Mouse (Mus musculus) right cerebral cortex, adult 18-20 months (tissue): ENCODE results near the gene 4930452B06Rik.
"Not testable (repeated sequence)": the region's sequence is repeated elsewhere in the genome, so short reads cannot be mapped to it uniquely, and the experiment has no call there.

Source experiments
- DNase-seq: peaks from one replicate; pipeline ENCODE4 v3.0.0; 2022; ENCODE audit warnings: mixed read lengths

The 4930452B06Rik gene

DNA sequence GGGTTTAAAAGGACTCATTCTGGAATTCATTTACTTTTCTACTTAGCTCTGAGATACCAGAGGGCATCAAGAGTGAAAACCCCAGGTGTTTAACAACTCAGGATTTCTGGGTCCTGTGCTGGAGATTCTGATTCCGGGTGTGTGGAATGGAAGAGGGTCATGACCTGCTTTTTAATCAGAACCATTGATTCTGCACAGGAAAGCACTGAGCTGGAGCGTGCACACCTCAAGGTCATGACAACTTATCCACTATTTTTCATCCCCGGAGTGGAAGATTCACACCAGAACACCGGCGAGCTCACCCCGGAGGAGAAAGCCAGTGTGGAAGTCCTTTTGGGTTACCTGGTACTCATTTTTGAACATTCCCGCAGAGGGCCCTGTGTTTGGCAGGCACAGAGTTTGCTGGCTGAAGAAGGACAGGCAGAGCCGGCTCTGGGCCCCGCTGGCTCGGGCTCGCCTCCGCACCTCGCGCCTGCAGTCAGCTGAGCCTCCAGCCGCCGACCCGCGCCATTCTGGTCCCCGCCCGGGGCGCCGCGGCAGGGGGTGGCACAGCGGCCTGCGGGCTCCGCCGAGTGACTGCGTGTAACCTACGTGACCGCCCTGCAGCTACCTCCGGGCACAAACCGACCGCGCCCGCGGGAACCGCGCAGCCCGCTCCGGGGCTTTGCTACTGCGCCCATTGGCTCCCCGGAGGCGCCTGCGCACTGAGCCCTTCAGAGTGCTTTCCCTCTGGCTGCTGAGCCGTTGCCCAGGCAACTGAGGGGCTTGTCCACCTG is at the start of gene 4930452B06Rik:
4930452B06Rik (minus strand) TSS at position 605 of the 776 bp plus-strand sequence.
- peak; percentile 88 for DNase-seq

DNA sequence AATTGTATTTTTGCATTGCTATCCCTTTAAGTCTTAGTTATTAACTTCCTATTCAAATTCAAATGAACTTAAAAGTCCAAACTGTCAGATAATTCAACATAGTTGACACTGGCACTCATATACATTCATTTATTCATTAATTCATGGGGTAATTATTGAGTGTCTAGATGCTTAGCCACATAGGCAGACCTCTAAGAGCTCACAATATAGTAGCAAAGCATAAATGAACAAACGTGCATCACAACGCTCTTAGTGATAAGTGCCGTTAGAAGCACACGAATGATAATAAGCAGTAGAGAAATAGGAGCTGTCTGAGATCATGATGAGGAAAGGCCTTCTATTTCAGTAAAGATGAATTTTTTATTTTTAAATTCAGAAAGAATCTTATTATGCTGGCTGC is 46.6 kb upstream of the 4930452B06Rik start:
- no peak for DNase-seq

DNA sequence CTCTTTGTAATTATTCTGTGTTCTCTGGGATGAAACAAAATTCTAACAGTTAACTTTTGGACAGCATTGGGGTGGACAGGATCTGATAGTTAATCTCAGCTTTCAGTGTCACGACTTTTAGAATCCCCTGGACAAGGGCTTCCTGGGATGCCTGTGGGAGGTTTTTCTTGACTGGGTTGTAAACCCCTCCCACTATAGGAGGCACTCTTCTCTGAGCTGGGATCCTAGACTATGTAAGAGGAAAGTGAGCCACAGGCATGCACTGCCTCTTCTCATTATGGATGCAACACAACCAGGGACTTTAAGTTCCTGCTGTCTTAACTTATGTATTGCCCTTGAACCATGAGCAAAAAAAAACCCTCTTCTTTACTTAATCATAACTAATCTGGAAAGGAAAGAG is 23.4 kb upstream of the 4930452B06Rik start:
- no peak for DNase-seq

DNA sequence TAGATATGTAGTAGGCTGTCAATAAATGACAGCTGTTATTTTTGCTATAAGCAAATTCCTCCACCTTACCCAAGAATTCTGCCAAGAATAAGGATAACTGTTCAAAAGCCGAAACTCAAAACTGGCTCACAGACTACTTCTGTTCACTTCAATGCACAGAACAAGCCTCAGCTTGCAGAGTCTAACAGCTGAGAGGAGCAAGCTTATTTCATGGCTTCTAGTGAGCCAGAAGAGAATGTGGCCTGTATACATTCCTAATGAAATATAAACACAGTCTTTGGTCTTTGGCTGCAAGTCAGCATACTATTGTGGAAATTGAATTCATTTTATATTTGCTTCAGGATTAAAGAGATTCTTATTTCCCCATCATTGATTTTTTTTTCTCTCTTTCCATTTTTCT is 22.4 kb upstream of the 4930452B06Rik start:
- DNase-seq: no peak

DNA sequence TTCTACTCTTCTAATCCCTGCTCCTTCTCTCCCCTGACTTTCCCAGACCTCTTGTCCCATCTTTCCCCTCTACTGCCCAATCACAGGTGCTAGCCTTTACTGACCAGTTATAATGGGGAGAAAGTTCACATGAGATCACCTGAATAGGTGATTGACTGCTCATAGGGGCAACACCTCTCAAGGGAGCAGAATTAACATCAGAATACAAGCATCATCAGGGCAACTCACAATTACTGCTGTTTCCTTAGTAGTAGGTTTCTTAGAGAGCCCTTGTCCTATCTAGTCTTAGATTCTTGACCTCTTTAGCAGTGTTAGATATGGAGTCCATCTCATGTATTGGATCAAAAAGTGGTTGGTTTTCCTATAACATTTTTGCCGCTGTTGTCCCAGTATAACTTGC is 20.1 kb upstream of the 4930452B06Rik start:
- DNase-seq: no peak

DNA sequence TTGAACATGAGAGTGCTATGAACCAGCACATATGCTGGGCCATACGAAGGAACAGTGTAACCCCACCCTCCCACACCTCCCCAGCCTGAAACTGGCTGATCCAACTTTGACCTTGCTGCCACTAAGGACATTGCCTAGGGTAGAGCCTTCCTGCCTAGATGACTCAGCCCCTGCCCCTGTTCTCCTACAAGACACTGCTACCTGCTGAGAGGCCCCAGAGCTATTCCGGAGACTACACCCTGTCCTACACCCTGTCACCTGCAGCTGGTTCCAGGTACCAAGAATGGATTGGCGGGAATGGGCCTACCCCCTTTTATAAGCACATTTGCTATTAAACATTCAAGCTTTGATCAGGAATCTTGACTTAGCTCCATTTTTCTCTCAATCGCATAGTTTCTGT is 13.9 kb upstream of the 4930452B06Rik start:
- DNase-seq: no peak

DNA sequence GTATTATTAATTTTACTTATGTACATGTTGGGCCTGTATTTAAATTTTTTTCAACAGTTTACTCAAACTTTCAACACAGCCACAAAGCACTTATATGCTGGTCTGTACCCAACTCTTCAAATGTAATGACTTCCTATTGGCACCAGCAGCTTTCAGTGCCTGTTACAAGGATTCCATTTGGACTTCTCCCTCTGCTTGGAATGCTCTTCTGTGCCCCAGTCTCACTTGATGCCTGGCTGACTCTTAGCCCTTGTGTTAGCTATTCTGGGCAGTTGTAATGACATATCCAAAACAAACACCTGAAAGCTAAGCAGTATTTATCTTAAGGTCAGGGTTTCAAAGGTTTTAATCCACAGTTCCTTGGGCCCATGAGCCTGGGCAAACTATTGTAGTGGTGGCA is 5.7 kb downstream of the 4930452B06Rik start:
- DNase-seq: no peak

DNA sequence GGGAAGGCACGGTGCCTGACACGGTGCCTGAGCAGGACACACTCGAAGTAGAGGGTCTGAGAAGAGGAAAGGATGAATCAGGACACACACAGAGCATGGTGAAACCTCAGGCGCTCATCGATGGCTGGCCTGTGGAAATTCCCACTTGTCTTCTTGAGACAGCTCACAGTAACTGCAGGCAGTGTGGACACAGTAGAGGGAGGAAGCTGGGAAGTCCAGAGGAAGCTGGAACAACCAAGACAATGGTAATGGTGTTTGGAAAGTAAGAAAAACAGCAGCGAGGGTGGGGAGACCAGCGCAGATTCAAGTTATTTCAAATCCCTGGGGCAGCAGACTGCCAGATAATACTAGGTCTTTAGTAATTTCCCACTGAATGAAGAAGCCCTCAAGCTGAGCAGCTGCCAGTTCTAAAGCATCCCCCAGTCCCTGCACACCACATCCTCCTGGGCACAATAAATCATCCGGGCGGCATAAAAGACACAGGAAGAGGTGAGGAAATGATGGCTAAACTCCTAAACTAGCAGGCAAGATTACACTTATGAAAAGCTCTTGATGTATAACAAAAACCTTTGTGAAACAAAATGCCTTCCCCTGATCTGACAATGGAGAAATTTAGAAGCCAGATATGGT is 24.3 kb downstream of the 4930452B06Rik start:
- no peak for DNase-seq

DNA sequence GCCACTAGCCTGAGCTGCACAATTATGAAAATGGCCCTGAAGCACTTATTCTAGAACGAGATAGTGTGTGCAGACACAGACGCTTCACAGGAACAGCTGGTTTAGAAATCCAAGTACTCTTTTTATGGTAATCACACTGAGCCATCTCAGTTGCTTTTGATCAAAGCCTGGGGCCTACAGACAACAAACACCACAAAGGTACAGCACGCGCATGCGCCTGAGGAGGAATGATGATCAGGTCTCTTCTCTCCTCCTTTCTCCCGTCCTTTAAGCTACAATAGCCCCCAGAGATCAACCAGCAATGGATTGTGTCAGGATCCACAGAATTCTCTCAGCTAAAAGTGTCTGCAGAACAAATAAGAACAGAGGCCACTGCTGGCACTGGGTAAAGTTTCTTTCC is 33.8 kb downstream of the 4930452B06Rik start:
- no peak for DNase-seq

DNA sequence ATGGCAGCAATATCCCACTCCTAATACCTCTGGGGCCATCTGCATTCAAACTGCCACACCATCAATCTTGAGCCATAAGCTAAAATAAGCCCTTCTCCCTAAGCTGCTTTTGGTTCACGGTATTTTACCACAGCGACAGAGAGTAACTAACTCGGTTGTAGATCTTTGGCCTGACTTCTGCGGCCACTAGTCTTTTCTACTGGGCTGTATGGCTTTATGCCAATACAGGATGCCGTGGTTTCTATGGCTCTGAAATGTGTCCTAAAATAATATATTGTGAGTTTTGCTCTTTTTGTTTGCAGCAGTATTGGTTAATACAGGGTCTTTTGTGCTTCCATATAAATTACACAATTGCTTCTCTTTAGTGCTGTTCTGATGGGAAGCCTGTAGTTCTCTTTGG is 37.6 kb downstream of the 4930452B06Rik start:
- no peak for DNase-seq

DNA sequence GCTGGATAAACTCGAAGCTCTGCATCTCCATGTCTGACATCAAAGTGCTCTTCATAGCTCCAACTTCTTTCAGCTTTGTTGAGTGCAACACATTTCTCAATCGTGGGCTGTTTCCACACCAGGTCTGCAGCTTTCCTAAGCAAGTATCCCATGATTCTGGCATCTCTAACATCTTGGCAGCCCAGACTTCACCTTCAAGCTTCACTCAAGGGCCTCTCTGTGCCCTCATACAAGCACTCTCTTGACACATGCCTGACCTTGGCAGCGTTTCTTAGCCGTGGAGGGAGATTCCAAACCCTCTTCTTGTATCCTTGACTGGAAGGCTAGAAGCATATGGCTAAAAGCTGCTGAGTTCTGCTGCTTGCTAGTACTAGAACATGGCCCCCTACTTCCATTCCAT is 38.6 kb downstream of the 4930452B06Rik start:
- no peak for DNase-seq

DNA sequence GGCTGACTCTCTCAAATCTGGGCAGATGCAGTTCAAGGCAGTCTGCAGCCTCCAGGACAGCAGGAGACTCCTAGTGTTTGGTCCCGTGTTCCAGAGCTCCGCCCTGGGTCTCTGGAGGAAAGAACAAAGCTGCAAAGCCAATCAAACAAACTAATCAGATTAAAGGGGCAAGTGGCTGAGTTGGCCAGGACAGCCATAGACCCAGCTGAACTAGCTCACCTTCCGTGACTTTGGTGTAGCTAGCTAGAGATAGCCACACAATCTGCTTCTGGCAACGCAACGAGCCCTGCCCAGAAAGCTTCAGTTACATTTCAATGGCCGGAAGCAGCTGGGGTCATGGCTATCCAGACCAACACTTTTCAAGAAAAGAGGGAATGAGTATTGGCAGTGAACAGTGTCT is 44.9 kb downstream of the 4930452B06Rik start:
- DNase-seq: no peak

DNA sequence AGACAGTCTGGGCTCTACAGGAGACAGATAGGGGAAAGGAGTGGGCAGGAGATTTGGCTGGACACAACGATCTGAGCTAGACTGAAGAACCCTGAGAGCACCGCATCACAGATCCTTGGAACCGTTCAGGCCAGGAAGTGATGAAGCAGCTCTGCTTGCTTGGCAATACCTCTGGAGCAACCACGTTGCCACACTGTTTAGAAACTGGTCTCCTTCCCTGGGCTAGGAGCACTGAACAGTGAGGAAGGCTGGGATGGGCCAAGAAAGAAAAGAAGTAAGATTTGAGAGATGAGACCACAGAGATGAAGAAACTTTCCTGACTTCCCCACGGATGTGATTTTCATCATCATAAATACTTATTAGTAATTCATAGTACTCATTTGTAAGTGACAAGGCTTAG is 45.5 kb downstream of the 4930452B06Rik start:
- DNase-seq: no peak

DNA sequence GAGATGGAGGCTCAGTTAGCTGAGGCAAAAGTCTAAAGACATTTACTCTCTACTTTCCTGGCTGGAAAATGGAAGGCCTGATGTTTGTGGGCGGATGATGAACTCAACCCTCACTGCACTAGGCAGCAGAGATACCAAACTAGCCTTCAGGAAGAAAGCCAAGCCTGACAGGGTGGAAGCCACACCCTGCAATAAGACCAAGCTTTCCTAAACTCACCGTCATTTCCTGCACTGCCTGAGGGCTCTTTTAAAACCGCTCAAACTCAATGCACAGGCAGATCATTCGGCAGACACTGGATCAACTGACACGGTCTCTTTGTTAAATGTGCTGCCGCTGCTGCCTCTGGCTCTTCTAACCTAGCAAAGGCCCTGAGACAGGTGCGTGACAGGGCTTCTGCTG is 50.4 kb downstream of the 4930452B06Rik start:
- DNase-seq: no peak

DNA sequence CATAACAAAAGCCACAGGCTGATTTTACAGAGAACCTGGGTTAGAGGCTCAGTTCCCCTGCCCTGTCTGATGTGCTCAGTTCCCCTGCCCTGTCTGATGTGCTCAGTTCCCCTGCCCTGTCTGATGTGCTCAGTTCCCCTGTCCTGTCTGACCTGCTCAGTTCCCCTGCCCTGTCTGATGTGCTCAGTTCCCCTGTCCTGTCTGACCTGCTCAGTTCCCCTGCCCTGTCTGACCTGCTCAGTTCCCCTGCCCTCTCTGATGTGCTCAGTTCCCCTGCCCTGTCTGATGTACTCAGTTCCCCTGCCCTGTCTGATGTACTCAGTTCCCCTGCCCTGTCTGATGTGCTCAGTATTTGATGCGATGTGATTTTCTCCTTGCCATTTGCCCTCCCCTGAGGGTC is 51.6 kb downstream of the 4930452B06Rik start:
- not testable (repeated sequence) for DNase-seq

DNA sequence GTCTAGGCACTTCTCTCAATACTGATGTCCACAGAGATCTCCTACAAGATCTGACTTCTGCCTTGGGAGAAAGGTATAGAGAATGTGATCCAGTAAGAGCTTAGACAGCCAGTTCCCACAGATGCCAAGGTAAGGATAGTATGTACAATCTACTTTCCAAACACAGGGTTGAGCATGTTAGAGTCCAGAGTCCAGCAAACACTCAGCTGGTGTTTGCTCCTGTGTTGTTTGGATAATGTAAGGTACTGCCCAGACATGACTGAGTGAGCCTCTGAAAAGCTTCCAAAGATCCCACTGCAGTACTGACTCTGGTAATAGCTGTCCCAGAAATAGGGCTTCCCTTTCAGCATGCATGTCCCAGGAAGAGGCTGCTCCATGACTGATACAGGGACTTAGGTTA is 54.0 kb downstream of the 4930452B06Rik start:
- no peak for DNase-seq

DNA sequence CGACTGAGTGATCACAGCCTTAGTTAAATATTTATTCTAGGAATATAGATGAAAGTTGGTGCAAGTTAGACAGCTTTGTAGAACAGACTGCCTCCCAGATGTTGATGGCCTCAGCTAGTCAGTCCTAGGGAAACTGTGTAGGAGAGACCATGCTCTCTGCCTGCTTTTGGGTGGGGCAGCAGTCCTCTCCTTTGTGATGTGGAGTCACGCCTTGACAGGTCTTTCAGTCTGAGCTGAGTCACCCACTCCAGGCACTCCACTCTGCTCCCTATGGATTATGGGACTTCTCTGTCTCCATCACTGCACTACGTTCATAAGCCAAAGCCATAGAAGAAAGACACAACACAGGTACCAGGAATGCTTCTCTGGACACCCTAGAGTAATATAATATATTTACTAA is 55.9 kb downstream of the 4930452B06Rik start:
- DNase-seq: no peak

DNA sequence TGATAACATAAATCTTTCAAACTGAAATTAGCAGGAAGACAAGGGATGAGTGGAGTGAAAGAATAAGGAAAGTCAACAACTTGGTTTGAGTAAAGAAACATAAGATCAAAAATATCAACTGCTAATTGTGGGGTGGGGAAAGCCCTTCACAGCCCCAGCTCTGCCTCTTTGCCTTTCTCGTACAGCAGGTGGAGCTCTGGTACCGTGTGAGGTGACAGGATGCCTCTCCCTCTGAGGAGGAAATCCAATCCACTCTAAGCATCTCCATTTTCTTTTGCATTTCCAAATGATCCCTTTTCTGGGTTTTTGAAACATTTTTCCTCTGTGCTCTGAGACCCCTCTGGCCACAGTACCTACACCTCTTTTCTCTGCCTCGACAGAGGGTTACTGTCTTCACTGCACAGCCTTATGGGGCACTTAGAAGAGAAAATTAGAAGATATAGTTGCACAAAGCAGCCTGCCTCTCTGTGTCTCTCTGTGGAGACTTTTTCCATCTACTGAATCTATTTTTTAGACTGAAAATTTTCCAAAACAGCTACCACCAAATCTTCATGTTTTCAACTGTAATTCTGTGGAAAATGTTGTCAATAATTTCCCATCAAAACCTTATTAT is 57.4 kb downstream of the 4930452B06Rik start:
- DNase-seq: peak; percentile 55

DNA sequence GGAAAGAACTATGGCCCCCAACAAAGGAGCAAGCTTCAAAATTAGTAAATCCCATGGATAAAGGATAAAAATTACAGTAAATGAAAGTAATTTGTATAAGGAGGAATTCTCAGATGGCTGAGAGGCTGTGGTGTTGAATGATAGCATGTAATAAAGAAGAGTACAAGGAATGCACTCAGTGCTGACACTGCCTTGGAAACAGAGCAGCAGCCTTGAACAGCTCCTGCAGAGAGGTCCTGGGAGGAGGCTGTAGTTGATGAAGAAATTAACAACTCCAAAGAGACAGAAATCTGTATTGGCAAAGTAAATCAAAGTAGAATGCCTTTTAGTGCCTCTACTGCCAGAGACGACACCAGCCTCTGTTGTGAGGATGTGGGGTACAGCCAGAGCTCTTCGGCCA is 61.1 kb downstream of the 4930452B06Rik start:
- DNase-seq: no peak

DNA sequence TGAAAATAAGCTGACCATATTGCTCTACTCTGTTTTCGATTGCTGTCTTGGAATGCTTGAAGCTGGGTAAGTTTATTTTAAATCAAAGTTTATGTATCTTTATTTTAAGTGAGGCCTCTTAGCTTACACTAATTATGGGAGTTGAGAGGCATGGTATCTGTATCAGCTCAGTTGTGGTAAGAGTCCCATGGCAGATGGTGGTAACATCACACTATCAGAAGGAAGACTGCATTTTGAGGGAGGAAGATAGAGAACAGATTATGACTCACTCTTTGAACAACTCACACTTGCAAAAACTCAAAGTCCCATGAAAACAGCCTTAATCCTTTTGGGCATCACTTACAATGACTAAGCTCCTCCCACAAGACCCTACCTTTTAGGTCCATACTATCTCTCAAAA is 81.0 kb downstream of the 4930452B06Rik start:
- no peak for DNase-seq

DNA sequence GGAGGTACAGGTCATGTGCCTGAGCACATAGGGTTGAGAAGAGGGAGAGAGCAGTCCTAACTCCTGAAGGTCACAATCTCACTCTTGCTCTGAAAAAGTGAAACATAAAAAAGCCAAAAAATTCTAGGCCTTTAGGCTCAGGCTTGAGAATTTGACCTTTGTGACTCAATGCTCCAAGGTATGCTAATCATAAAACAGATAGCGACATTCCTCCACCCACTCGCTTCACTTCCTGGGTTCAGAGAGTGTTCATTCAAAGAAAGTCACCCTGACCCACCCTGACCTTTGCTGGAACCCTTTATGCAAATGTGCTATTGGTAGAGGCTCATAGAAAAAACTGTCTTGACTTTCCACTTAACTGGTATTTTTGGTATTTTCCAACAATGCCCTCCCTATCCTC is 115.0 kb downstream of the 4930452B06Rik start:
- not testable (repeated sequence) for DNase-seq

DNA sequence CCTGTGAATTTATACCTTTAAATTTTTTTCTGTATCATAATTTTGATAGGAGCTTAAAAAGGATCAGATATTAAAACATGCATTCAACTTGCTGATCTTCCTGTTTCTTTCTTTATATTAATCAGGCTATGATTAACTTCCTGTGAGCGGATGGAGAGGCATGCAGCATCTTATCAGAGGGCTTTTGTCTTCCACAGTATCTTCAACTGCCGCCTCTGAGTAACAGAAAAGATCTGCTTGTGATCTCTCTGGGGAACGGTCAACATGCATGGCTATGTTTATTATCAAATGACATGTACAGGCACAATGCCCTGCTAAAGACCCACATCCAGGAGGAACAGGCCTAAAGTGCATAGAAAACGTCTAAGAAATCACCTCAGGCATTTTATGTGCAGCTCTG is 116.9 kb downstream of the 4930452B06Rik start:
- no peak for DNase-seq

DNA sequence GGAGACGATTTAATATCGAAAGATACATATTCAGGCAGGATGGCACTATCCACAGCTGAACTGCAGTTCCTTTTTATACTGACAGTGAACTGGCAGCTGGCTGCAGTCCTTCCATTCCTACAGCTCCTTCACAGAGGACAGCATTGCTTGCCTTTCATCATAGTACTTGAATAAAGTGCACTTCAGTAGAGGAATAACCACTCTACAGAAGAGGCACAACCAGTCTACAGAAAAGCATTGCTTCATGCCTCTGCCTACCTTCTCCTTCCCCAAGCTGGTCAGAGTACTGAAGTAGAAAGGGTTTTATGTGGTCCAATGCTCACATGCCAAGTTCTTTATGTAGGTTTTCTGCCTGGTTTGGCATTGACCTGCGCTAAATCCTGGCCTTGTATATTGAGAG is 130.0 kb downstream of the 4930452B06Rik start:
- DNase-seq: no peak

DNA sequence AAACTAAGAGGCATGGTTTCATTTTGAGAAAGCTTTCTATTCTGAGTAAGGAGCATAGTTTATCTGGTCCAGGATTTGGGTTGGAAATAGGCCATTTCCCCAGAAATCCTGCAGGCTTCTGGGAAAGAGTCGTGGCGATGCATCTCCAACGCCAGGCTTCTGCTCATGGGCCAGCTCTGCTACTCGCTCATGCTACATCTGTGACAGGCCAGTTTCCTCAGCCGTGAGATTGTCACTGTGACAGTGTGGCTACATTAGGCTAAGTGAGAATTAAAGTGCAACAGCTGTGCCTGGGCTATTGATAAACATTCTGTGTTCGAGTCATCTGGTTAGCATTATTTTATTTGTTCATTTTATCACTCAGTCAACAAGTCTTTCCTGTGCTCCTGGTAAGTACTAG is 140.8 kb downstream of the 4930452B06Rik start:
- DNase-seq: no peak
